Mouse (Mus musculus) olfactory bulb, adult 2 months (tissue): ENCODE results near the gene Dand5. TPM values are rescaled to one million over a fixed set of nuclear protein-coding genes. Genes with fewer than 3 reads are reported as not detected.

ENCODE experiments used
- H3K27ac ChIP-seq: fragments of 200-500 bp; 2 replicates; pipeline ENCODE4 v1.5.1; 2012; ENCODE audit warnings: low read depth, low read length; ENCODE audit not compliant: insufficient read depth
- H3K4me1 ChIP-seq: fragments of 200-500 bp; 2 replicates; pipeline ENCODE4 v1.6.1; 2012; ENCODE audit warnings: low read length; ENCODE audit not compliant: control insufficient read depth, insufficient read depth
- H3K4me3 ChIP-seq: fragments of 200-500 bp; 2 replicates; pipeline ENCODE4 v1.5.1; 2012; ENCODE audit warnings: mild to moderate bottlenecking, low read depth, low read length, moderate library complexity; ENCODE audit not compliant: insufficient read depth
- CTCF ChIP-seq: fragments of 200-500 bp; IDR thresholded peaks from 2 replicates; pipeline ENCODE4 v1.5.1; 2012; ENCODE audit warnings: low read depth, mild to moderate bottlenecking, low read length, moderate library complexity; ENCODE audit not compliant: insufficient read depth
- POLR2A ChIP-seq: fragments of 200-500 bp; IDR thresholded peaks from 2 replicates; pipeline ENCODE4 v1.6.1; 2012; ENCODE audit warnings: mild to moderate bottlenecking, low read depth, low read length, moderate library complexity; ENCODE audit not compliant: insufficient read depth
- WGBS: fragments of 180-500 bp; shearing (Covaris S2); methylation state at CpG from one replicate; pipeline ENCODE4 v1.1.7; 2018; 5-methylcytosine and 5-hydroxymethylcytosine counted together
- polyA plus RNA-seq: library from polyadenylated mRNA; stranded (reverse); fragments of >200 nt; gene quantifications from 2 replicates; pipeline ENCODE4 v1.2.4, GENCODE M21; 2012; ENCODE audit warnings: low replicate concordance; ENCODE audit not compliant: missing spikeins, insufficient read depth, insufficient read length

Dand5 gene
- not detected in 2 replicates for polyA plus RNA-seq

DNA sequence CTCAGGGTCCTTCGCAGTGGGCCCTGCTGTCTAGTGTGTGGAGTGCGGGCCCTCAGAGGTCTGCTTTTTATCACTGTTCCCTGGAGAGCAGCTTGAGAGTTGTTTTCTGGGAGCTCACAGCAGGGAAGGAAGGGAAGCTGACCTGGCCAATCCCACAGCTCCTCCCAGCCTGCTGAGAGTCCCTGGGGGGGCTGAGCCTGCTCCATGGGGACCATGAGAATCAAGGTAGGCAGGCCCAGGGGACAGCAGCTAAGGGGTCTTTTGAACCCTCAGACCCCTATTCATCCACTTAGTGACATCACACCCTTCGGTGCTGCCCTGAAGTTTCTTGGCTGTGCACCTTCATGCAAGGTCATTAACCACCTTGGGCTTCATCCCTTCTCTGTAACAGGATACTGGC, at the start of gene Dand5:
TSS of gene Dand5 (minus strand) at position 101 of the 400 bp plus-strand sequence.
- H3K27ac ChIP-seq = no peak within 1 kb of the TSS
- 72% methylated on average over 3 of the region's 3 CpGs for WGBS
- TF ChIP-seq POLR2A = no peak
- no peak for TF ChIP-seq CTCF

DNA sequence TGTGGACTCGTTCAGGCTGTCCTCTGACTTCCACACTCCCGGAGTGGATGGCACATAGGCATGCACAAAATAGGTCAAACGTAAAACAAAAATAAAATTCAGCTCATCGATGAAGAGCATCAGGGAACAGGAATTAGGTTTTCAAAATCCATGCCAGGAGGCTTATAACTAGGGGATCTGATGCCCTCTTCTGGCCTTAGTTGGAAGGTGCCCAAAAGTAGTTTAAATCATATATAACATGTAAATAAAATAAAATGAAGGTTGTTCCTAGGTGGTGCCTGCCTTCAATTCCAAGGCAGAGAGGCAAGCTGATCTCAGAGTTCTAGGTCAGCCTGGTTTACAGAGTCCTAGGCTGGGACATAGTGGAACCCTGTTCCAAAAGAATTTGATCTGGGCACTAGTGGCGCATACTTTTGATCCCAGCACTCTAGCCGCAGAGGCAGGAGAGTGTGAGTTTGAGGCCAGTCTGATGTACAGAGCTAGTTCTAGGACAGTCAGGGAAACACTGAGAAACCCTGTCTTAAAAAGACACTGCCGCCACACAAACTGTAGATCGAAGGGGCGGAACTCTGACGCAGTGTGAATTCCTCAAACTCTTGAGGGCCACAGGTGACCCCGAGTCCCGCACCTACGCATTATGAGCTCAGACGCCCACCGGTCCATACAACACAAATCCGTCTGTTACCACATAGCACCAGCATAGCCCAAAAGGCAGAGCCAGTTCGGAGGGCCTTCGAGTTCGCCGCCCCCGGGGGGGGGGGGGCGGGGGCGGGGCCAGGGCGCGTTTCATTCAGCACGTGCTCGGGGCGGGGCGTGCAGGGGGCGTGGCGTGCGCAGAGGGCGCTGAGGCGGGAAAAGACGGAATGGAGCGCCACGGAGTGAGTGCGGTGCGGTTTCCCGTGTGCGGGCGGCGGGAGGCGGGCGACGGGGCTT, 49.0 kb upstream of the Dand5 start, which contains the start of gene Syce2:
TSS of gene Syce2 (plus strand) at position 736 of the 933 bp plus-strand sequence.
- H3K27ac ChIP-seq = no peak within 1 kb of the TSS
- TF ChIP-seq CTCF (no peak), POLR2A (no peak)
- peaks cover 12% of the 10 kb centered on the region for H3K4me1 ChIP-seq
- peak within 1 kb of the TSS; percentile 51 for H3K4me3 ChIP-seq
- 11% methylated on average over 46 of the region's 46 CpGs for WGBS

More for the DNA sequence above, at the start of gene Dand5:
- peaks cover 11% of the 10 kb centered on the region for H3K4me1 ChIP-seq
- peak within 1 kb of the TSS; percentile 27 for H3K4me3 ChIP-seq

DNA sequence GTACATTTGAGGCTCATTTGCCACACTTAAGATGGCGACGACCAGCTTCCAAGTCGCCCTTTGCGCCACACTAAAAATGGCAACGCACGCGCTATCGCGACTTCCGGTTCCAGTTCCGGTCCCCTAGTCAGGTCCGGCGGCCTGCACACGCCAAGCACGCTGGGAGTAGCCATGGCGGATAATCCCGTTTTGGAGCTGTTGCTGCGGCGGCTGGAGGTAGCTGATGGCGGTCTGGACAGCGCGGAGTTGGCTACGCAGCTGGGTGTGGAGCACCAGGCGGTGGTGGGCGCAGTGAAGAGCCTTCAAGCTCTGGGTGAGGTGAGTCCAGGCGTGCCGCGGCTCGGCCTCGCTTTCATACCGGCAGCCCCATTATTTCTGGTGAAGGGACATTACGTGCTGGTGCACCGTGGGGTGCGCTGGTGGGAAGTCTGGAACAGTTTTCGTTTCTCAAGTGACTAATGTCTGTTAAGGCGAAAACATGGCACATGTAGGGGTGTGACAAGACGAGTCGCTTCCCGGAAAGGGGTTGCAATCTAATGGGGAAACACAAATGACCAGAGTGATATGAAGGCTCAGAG, 34.3 kb upstream of the Dand5 start, which contains the start of gene Farsa:
TSS of gene Farsa (plus strand) at position 126 of the 578 bp plus-strand sequence.
- H3K4me3 ChIP-seq = peak within 1 kb of the TSS; percentile 59
- under 1% methylated on average over 39 of the region's 39 CpGs for WGBS
- peak; percentile 57; the same call in 1 of the 2 replicates for TF ChIP-seq POLR2A
- TF ChIP-seq CTCF = no peak
- peak within 1 kb of the TSS; percentile 9; the same call in 1 of the 2 replicates for H3K27ac ChIP-seq
- H3K4me1 ChIP-seq = peaks cover 2% of the 10 kb centered on the region; the same call in 1 of the 2 replicates

DNA sequence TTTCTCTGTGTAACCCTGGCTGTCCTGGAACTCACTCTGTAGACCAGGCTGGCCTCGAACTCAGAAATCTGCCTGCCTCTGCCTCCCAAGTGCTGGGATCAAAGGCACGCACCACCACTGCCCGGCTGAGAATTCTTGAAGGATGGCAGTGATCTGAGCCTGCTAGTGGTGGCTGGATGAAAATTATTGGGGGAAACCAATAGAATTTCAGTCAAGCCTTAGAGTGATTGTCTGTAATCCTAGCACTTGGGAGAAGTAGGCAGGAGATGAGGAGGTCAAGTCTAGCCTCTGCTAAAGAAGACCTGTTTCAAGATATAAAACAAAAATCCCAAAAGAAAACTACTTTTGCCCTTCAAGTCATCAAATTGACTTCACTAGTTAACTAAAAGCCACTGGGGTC, 33.8 kb upstream of the Dand5 start:
- Histone ChIP-seq H3K4me3 (no peak overlapping the region), H3K27ac (no peak overlapping the region), H3K4me1 (peaks cover 2% of the 10 kb centered on the region; the same call in 1 of the 2 replicates)
- 94% methylated on average over 3 of the region's 3 CpGs for WGBS
- TF ChIP-seq CTCF = no peak
- no peak for TF ChIP-seq POLR2A

DNA sequence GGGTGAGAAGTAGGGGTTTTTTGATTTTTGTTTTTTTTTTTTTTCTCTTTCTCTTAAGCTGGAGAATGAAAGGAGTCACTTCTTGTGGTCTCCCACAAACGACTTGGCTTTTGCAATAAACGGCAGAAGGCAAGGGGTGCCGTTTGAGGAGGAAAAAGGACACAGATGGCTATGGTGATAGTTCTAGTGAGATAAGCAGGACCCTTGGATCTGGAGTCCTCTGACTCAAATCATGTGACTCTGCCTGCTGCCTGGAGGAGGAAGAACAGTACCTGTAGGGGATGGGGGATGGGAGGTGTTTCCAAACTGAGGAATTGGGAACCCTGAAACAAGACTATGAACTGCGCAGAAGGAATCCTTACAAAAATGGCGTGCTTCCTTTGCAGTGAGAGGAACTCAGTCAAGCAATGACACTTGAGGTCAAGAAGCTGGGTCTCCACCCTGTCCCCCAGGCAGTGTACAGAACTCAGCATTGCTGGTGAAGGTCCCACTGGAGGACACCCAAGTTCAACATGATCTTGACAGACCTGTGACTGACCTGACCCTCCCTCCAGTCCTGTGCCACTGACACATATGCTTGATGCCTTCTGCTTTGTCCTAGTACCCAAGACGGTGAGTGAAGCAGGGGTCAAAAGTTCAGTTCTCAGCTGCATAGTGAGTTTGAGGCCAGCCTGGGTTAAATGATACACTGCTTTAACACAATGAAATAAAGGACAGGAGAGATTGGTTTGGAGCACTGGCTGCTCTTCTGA, 25.2 kb upstream of the Dand5 start:
- WGBS = 46% methylated on average over 6 of the region's 6 CpGs
- TF ChIP-seq POLR2A (no peak), CTCF (no peak)
- H3K4me1 ChIP-seq = peaks cover 4% of the 10 kb centered on the region
- H3K27ac ChIP-seq = no peak overlapping the region
- no peak overlapping the region for H3K4me3 ChIP-seq

DNA sequence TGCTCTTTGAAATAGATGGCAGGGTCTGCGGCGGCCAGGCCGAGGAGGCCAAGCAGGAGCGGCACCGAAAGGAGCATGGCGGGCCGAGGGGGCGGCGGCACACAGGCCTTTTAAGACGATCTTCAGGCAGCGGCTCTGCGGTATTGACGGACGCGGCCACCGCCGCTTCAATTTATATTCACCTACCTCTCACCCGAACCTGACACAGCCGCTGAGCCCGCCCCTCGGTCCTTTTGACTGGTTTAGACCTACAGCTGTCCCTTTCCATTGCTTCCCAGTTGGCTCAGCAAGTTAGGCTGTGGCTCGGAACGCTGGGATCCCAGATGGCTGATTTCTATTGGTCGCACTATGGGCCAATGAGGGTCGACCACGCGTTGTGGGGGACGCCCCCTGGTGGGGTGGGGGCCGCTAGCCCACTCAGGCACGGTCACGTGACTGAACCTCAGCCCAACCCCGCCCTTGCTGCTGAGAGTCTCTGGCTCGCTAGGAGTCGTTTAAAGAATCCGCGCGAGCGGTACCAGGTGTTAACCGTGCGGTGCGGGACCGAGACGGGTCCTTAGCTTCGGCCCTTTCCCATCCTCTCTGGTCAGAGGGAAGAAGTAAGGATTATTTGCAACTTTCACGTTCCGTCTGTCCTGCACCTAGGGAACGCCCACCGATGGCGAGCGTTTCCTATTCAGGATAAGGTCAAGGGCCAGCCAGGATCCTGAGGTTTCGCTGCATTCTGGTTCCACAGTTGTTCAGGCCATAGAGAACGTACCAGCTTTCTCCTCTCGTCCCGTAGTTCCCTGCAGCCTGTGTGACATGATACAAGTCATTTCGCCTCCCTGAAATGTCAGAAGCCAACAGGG, 24.3 kb upstream of the Dand5 start, which contains the start of gene Calr:
TSS of gene Calr (minus strand) at position 213 of the 851 bp plus-strand sequence.
- H3K4me1 ChIP-seq = peaks cover 4% of the 10 kb centered on the region
- peak within 1 kb of the TSS; percentile 75 for H3K4me3 ChIP-seq
- TF ChIP-seq CTCF = no peak
- peak; percentile 99 for TF ChIP-seq POLR2A
- H3K27ac ChIP-seq = peak within 1 kb of the TSS; percentile 66
- under 1% methylated on average over 55 of the region's 55 CpGs for WGBS

DNA sequence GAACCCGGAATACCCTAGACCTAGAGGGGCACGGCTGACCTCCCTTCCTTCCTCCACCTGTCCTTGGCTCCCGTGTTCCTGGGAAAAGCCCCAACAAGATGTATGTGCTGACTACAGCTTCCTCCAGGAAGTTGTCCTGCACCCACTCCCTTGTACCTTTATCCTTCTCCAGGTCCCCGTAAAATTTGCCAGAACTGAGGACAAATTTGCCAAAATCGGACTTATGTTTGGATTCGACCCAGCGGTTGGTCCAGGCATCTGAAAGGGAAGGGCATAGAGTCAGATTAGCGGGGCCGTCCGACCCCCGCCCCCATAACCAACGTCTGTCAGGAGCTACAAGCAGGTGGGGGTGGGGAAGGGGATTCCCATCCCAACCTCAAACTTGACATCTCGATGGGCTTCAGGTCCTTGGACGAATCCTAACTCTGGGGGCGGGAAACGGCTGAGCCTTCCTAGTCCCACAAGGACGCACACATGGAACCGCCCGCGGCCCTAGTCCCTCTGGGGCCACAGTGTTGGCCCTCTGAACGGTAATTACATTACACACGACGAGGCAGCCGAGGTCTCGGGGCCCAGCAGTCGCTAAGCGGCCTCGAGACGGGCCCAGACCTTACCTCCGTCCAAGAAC, 23.6 kb upstream of the Dand5 start:
- under 1% methylated on average over 30 of the region's 30 CpGs for WGBS
- TF ChIP-seq CTCF (no peak), POLR2A (no peak)
- Histone ChIP-seq H3K4me1 (peaks cover 4% of the 10 kb centered on the region), H3K4me3 (peak overlapping the region; percentile 75), H3K27ac (peak overlapping the region; percentile 66)
